Mouse (Mus musculus) adrenal gland, postnatal 36 days (tissue): Measurements from ENCODE around the gene Xrcc3. TPM values are rescaled to one million over a fixed set of nuclear protein-coding genes. Genes with fewer than 3 reads are reported as not detected.

Experiments
- total RNA-seq, 2 experiments: library from RNA; stranded (reverse); gene quantifications; 2 replicates each; pipeline ENCODE4 v1.2.3; 2021

Gene Xrcc3
- total RNA-seq, 2 experiments from 2014 or later = 14.9 to 18.6 TPM

Other genes starting within 250 kb of the Xrcc3 start
- 10 to 100 TPM; 93.4 to 99.0 TPM for gene Mark3, start 239.3 kb downstream of the Xrcc3 start, total RNA-seq
- gene Ckb, start 141.5 kb downstream of the Xrcc3 start, total RNA-seq = 10 to 100 TPM; 34.2 to 53.4 TPM
- gene Trmt61a, start 135.8 kb downstream of the Xrcc3 start, total RNA-seq = 10 to 100 TPM; 15.7 to 18.6 TPM
- 10 to 100 TPM; 37.2 to 39.8 TPM for gene Bag5, start 100.6 kb downstream of the Xrcc3 start, total RNA-seq
- gene Apopt1, start 100.6 kb downstream of the Xrcc3 start, total RNA-seq = 10 to 100 TPM; 58.8 to 76.2 TPM
- gene Klc1, start 55.0 kb downstream of the Xrcc3 start, total RNA-seq = 100 to 1,000 TPM in 1 of 2 experiments, 10 to 100 TPM in 1; 94.0 to 130 TPM
- 100 to 1,000 TPM in 1 of 2 experiments, 10 to 100 TPM in 1; 96.9 to 101 TPM for gene Zfyve21, start 297 bp upstream of the Xrcc3 start, total RNA-seq
- gene Ppp1r13b, start 94.2 kb upstream of the Xrcc3 start, total RNA-seq = 10 to 100 TPM; 13.8 to 18.8 TPM
- 100 to 1,000 TPM; 362 to 417 TPM for gene Atp5mpl, start 153.1 kb upstream of the Xrcc3 start, total RNA-seq
- gene Tdrd9, start 157.7 kb upstream of the Xrcc3 start, total RNA-seq = under 1 TPM in 1 of 2 experiments, not detected in 1; 0.23 TPM
- not detected for gene Rd3l, start 167.4 kb upstream of the Xrcc3 start, total RNA-seq